19 mouse cellular contexts compared by ENCODE assay signal in the genomic region with DNA sequence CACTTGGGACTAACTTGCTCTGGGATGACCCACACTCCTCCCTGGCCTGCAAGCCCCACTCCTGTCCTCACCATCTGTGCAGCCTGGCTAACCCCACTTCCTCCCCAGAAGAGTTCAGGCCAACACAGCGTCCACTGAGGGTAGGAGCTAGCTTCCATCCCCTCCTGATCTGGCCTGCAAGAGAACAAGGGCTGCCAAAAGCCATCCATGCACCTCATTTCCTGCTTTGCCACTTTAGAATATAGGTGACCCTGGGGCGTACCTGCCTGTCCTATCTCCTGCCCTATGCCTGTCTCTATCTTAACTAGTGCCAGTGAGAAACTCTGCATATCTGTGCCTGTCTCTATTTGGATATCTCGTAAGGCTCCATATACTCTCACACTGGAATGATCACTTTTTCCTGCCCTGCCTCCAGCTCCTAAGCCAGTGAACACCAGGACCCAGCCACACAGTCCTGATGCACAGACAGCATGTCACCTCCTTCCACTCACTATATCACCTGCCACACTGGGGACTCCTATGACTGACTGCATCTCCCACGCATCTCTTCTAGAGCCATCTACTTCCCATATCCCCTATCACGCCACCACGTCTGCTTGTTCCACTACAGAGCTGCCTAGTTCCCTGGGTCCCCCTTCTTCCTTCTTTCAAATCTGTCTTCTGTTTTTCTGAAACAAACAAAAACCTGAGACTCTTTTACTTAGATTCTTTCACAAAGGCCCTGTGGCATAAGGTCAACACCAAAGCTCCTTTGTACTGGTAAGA. TPM values are rescaled to one million over a fixed set of nuclear protein-coding genes. Genes with fewer than 3 reads are reported as not detected.
DNase-seq lines count a peak whose midpoint lies in the region; ATAC-seq and TF ChIP-seq lines count a peak whose summit lies in the region.
"Had no signal": no experiment of that assay in that cellular context is flagged by ENCODE, and none has a peak within 500 bp of the region (broad histone marks: within the 10 kb centered on the region; RNA-seq: fewer than 3 reads in every experiment).

No protein-coding gene starts in this region.

- H3K27ac ChIP-seq in liver, embryonic 13.5 days = peak overlapping the region; percentile 95
- H3K27ac ChIP-seq in limb, embryonic 10.5 days = no peak overlapping the region
- H3K27ac ChIP-seq in intestine, postnatal 0 days (ENCODE audit: low read depth, low read length) = no peak overlapping the region
- H3K27ac ChIP-seq: forebrain, embryonic 15.5 days; hindbrain, postnatal 0 days; limb, embryonic 13.5 days; midbrain, embryonic 12.5 days; neural tube, embryonic 15.5 days; stomach, postnatal 0 days had no signal

- DNase-seq in G1E (ENCODE audit: low spot score) = peak; percentile 18
- DNase-seq in c-Kit-positive CD71-positive TER-119-positive erythroid progenitor cells, embryonic 14.5 days (ENCODE audit: low spot score) = peak; percentile 21
- DNase-seq in cerebellum, postnatal 14 days = peak; percentile 54 to 77
- DNase-seq in liver, embryonic 13.5 days = no peak
- DNase-seq in limb, embryonic 10.5 days (ENCODE audit: low spot score) = no peak
- no peak for DNase-seq in right cerebral cortex, adult 2 months (ENCODE audit: low spot score in 2 of 2)
- no peak for DNase-seq in adrenal gland, adult (ENCODE audit: inconsistent age in 2 of 2, low spot score in 1 of 2)
- DNase-seq: heart, postnatal 36 days; lung, postnatal 10 days; thymus, postnatal 14 days had no signal

- TF ChIP-seq CTCF in G1E (IDR thresholded peaks at IDR 0.05; ENCODE audit: low read depth, low read length) = no peak
- no peak for TF ChIP-seq CTCF in intestine, postnatal 0 days (IDR thresholded peaks at IDR 0.05; ENCODE audit: low read depth)

- H3K4me3 ChIP-seq in G1E (ENCODE audit: low read depth, low read length) = peak overlapping the region; percentile 64; the same call in 1 of the 2 replicates
- H3K4me3 ChIP-seq in liver, embryonic 13.5 days (replicated peaks) = no peak overlapping the region
- no peak overlapping the region for H3K4me3 ChIP-seq in limb, embryonic 10.5 days
- H3K4me3 ChIP-seq in intestine, postnatal 0 days (ENCODE audit: low read depth, low read length) = no peak overlapping the region
- H3K4me3 ChIP-seq: forebrain, embryonic 15.5 days; limb, embryonic 13.5 days; midbrain, embryonic 12.5 days; neural tube, embryonic 15.5 days had no signal

- H3K27me3 ChIP-seq in G1E (ENCODE audit: insufficient read depth, low read length) = no peaks in the 10 kb centered on the region
- no peaks in the 10 kb centered on the region for H3K27me3 ChIP-seq in liver, embryonic 13.5 days
- no peaks in the 10 kb centered on the region for H3K27me3 ChIP-seq in limb, embryonic 10.5 days (ENCODE audit: low read depth, poor library complexity, severe bottlenecking)
- H3K27me3 ChIP-seq in intestine, postnatal 0 days (replicated peaks; ENCODE audit: control insufficient read depth, insufficient read depth, low read length) = no peaks in the 10 kb centered on the region
- H3K27me3 ChIP-seq: forebrain, embryonic 15.5 days; limb, embryonic 13.5 days; midbrain, embryonic 12.5 days; neural tube, embryonic 15.5 days; Patski had no signal

- WGBS in liver, embryonic 13.5 days (ENCODE audit: insufficient replicate concordance) = 31% methylated on average over 6 of the region's 6 CpGs
- 86% methylated on average over 6 of the region's 6 CpGs for WGBS in limb, embryonic 10.5 days
- 86% methylated on average over 6 of the region's 6 CpGs for WGBS in intestine, postnatal 0 days

- peak overlapping the region; percentile 13 for H3K4me2 ChIP-seq in liver, embryonic 13.5 days
- no peak overlapping the region for H3K4me2 ChIP-seq in intestine, postnatal 0 days (replicated peaks; ENCODE audit: low read depth)
- H3K4me2 ChIP-seq: forebrain, embryonic 15.5 days; limb, embryonic 13.5 days; midbrain, embryonic 12.5 days; neural tube, embryonic 15.5 days had no signal

- H3K9ac ChIP-seq in liver, embryonic 13.5 days = peak overlapping the region; percentile 54
- H3K9ac ChIP-seq in intestine, postnatal 0 days (ENCODE audit: low read depth, low read length) = no peak overlapping the region
- H3K9ac ChIP-seq: forebrain, embryonic 15.5 days; limb, embryonic 13.5 days; midbrain, embryonic 12.5 days; neural tube, embryonic 15.5 days had no signal

- ATAC-seq in G1E (ENCODE audit: extremely low read depth, insufficient number of reproducible peaks, low FRiP score, poor library complexity, severe bottlenecking) = no peak
- ATAC-seq in liver, embryonic 13.5 days (ENCODE audit: low read depth) = peak; percentile 52
- no peak for ATAC-seq in intestine, postnatal 0 days
- ATAC-seq: CD4-positive, CD25-positive, alpha-beta regulatory T cell, adult 4 months; forebrain, embryonic 15.5 days; hindbrain, postnatal 0 days; Patski had no signal

- peaks cover 71% of the 10 kb centered on the region for H3K4me1 ChIP-seq in G1E (ENCODE audit: insufficient read depth, low read depth, low read length)
- peaks cover 73% of the 10 kb centered on the region for H3K4me1 ChIP-seq in liver, embryonic 13.5 days (replicated peaks)
- H3K4me1 ChIP-seq in limb, embryonic 10.5 days = peaks cover 19% of the 10 kb centered on the region
- H3K4me1 ChIP-seq in intestine, postnatal 0 days (replicated peaks; ENCODE audit: control insufficient read depth, insufficient read depth, low read length) = no peaks in the 10 kb centered on the region
- H3K4me1 ChIP-seq: midbrain, embryonic 12.5 days had no signal

- no peaks in the 10 kb centered on the region for H3K9me3 ChIP-seq in G1E (replicated peaks)
- H3K9me3 ChIP-seq in liver, embryonic 13.5 days (replicated peaks) = no peaks in the 10 kb centered on the region
- no peaks in the 10 kb centered on the region for H3K9me3 ChIP-seq in limb, embryonic 10.5 days (replicated peaks)
- no peaks in the 10 kb centered on the region for H3K9me3 ChIP-seq in intestine, postnatal 0 days (ENCODE audit: control insufficient read depth)
- H3K9me3 ChIP-seq: forebrain, embryonic 15.5 days; limb, embryonic 13.5 days; midbrain, embryonic 12.5 days; neural tube, embryonic 15.5 days had no signal

- H3K36me3 ChIP-seq in G1E (replicated peaks) = peaks cover 54% of the 10 kb centered on the region
- peaks cover 16% of the 10 kb centered on the region for H3K36me3 ChIP-seq in liver, embryonic 13.5 days
- H3K36me3 ChIP-seq in limb, embryonic 10.5 days = peaks cover 17% of the 10 kb centered on the region
- H3K36me3 ChIP-seq in intestine, postnatal 0 days (ENCODE audit: control insufficient read depth, insufficient read depth) = peaks cover 13% of the 10 kb centered on the region; the same call in 1 of the 2 replicates

RNA-seq across cellular contexts. Expression of a gene that starts 28.9 kb away (rescaled TPM):
- total RNA-seq in G1E (2014; fragmentation: Nextera tagmentation) = 93.4 and 103 TPM in 2 replicates
- total RNA-seq in G1E (2017) = 37.6 and 62.3 TPM in 2 replicates
- polyA plus RNA-seq in G1E (2012) = 68.1 and 91.8 TPM in 2 replicates
- polyA plus RNA-seq in liver, embryonic 13.5 days (2015; fragmentation: Nextera tagmentation; extraction: Ambion mirVana) = 14.1 and 20.0 TPM in 2 replicates
- polyA plus RNA-seq in limb, embryonic 10.5 days (2016; fragmentation: Nextera tagmentation; extraction: Ambion mirVana) = 43.2 and 45.5 TPM in 2 replicates
- 15.2 and 17.2 TPM in 2 replicates for polyA plus RNA-seq in intestine, postnatal 0 days (2015; fragmentation: Nextera tagmentation; extraction: Ambion mirVana)

RNA-seq across cellular contexts. Expression of a gene that starts 53.8 kb away (rescaled TPM):
- total RNA-seq in G1E (2014; fragmentation: Nextera tagmentation) (14.3 and 23.8 TPM in 2 replicates), G1E (2017) (31.8 and 34.1 TPM in 2 replicates)
- 107 and 119 TPM in 2 replicates for polyA plus RNA-seq in G1E (2012)
- 44.8 and 51.9 TPM in 2 replicates for polyA plus RNA-seq in liver, embryonic 13.5 days (2015; fragmentation: Nextera tagmentation; extraction: Ambion mirVana)
- 185 and 209 TPM in 2 replicates for polyA plus RNA-seq in limb, embryonic 10.5 days (2016; fragmentation: Nextera tagmentation; extraction: Ambion mirVana)
- 123 and 146 TPM in 2 replicates for polyA plus RNA-seq in intestine, postnatal 0 days (2015; fragmentation: Nextera tagmentation; extraction: Ambion mirVana)

RNA-seq across cellular contexts. Expression of a gene that starts 57.7 kb away (rescaled TPM):
- total RNA-seq in G1E (2014; fragmentation: Nextera tagmentation) (9.7 and 10.3 TPM in 2 replicates), G1E (2017) (7.3 and 8.0 TPM in 2 replicates)
- 4.5 and 4.7 TPM in 2 replicates for polyA plus RNA-seq in G1E (2012)
- 5.7 and 6.2 TPM in 2 replicates for polyA plus RNA-seq in liver, embryonic 13.5 days (2015; fragmentation: Nextera tagmentation; extraction: Ambion mirVana)
- 12.6 and 13.5 TPM in 2 replicates for polyA plus RNA-seq in limb, embryonic 10.5 days (2016; fragmentation: Nextera tagmentation; extraction: Ambion mirVana)
- polyA plus RNA-seq in intestine, postnatal 0 days (2015; fragmentation: Nextera tagmentation; extraction: Ambion mirVana) = 12.5 and 13.4 TPM in 2 replicates

Comparison
In these comparisons a context has a peak if more than half of its experiments do, and no peak if none do; other contexts are left out.
1. DNase-seq: peak in G1E (single experiment), c-Kit-positive CD71-positive TER-119-positive erythroid progenitor cells, embryonic 14.5 days (single experiment) and cerebellum, postnatal 14 days (2 of 2); none in liver, embryonic 13.5 days (single experiment), limb, embryonic 10.5 days (single experiment), right cerebral cortex, adult 2 months (0 of 2) and adrenal gland, adult (0 of 2).